Mouse (Mus musculus) hindbrain, embryonic 13.5 days (tissue): ENCODE measurements around the gene Ly6g5c. TPM values are rescaled to one million over a fixed set of nuclear protein-coding genes. Genes with fewer than 3 reads are reported as not detected.
A peak's percentile ranks its signal among the peaks of the same experiment; 100 is the strongest.

Experiments
- ATAC-seq: fragments of 200-750 bp; cut with Nextera tagmentation; 2 replicates; pipeline ENCODE4 v1.8.0; 2017; ENCODE audit warnings: moderate TSS enrichment; ENCODE audit not compliant: low FRiP score
- H3K27ac ChIP-seq: fragments of 300-500 bp; sonication (generic); 2 replicates; pipeline ENCODE4 v1.5.1; 2015; ENCODE audit warnings: inconsistent platforms, mild to moderate bottlenecking, moderate library complexity
- H3K27me3 ChIP-seq: fragments of 300-500 bp; sonication (generic); 2 replicates; pipeline ENCODE4 v1.6.1; 2015; ENCODE audit warnings: mild to moderate bottlenecking, inconsistent platforms
- H3K36me3 ChIP-seq: fragments of 300-500 bp; sonication (generic); 2 replicates; pipeline ENCODE4 v1.6.1; 2015; ENCODE audit warnings: mild to moderate bottlenecking, inconsistent platforms
- H3K4me1 ChIP-seq: fragments of 300-500 bp; sonication (generic); replicated peaks from 2 replicates; pipeline ENCODE4 v1.6.1; 2015; ENCODE audit warnings: inconsistent platforms
- H3K4me2 ChIP-seq: fragments of 300-500 bp; sonication (generic); 2 replicates; pipeline ENCODE4 v1.6.1; 2015; ENCODE audit warnings: inconsistent platforms, mild to moderate bottlenecking, moderate library complexity
- H3K4me3 ChIP-seq: fragments of 300-500 bp; sonication (generic); 2 replicates; pipeline ENCODE4 v1.5.1; 2015; ENCODE audit warnings: mild to moderate bottlenecking, inconsistent platforms
- H3K9ac ChIP-seq: fragments of 300-500 bp; sonication (generic); 2 replicates; pipeline ENCODE4 v1.6.1; 2015; ENCODE audit warnings: mild to moderate bottlenecking, inconsistent platforms
- H3K9me3 ChIP-seq: fragments of 300-500 bp; sonication (generic); 2 replicates; pipeline ENCODE4 v1.6.1; 2016; ENCODE audit warnings: inconsistent platforms
- WGBS: fragments of 180-500 bp; shearing (Covaris S2); methylation state at CpG from one replicate; pipeline ENCODE4 v1.1.7; 2015; 5-methylcytosine and 5-hydroxymethylcytosine counted together
- polyA plus RNA-seq: library from polyadenylated mRNA; unstranded; fragments of >200 nt; fragmentation: Nextera tagmentation; extraction: Ambion mirVana; gene quantifications from 2 replicates; pipeline ENCODE4 v1.2.1, GENCODE M21; 2015

Ly6g5c gene
- polyA plus RNA-seq, 1 experiment from 2014 or later, result 0.36 TPM

DNA sequence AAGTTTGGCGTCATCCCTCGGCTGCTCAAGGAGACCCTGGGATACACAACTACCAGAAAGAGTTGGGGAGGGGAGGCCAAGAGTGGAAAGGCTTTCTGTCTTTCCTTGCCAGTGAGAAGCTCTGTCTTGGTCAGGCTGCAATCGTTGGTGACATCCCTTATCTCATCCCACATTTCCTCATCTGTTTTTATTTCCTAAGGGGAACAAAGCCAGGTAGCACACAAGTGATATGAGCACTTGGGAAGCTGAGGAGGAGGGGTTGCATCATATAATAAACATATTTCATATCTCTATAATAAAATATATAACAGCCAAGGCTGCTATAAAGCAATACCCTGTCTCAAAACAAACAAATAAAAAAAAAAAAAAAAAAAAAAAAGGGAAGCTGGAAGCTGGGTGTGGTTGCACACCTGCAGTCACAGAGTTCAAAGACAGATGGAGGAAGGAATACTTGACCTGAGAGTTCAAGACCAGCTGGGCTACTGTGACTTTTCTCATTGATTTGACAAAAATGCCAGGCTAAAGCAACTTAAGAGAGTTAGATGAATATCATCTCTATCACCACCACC lies 24.1 kb upstream of the Ly6g5c start:
- Histone ChIP-seq H3K4me1 (no peaks in the 10 kb centered on the region), H3K4me2 (no peak overlapping the region), H3K27me3 (no peaks in the 10 kb centered on the region), H3K9me3 (no peaks in the 10 kb centered on the region), H3K36me3 (no peaks in the 10 kb centered on the region), H3K4me3 (no peak overlapping the region), H3K9ac (no peak overlapping the region), H3K27ac (no peak overlapping the region)
- WGBS, result 86% methylated on average over 3 of the region's 3 CpGs
- no peak for ATAC-seq

DNA sequence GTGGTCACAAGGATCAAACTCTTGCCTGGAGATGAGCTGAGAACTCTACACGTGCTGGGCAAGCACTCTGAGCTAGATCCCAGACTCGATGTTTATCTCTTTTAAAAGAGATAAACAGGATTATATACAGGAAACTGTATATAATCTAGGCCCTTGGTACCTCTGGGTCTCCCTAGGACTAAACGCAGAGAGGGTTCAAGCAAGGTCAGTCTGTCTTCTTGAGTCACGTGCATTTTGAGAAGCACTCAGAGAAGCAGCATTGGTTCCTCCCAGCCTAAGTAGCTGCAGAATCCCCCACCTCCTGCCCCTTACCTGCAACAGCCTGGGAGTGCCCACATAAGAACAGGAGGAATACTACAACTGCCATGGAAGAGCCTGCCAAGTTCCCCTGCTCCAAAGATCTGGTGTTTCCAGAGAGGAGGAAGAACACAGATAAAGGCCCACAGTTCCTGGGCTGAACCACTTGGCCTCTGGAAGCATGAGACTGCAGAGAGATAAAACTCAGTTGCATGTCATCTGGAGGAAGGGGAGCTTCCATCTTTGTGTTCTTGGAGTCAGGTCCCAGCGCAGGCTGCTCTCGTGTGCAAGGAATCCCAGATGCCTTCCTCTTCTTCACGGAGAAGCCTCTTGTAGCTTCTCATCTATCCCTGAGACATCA lies 22.7 kb upstream of the Ly6g5c start, which contains the start of gene Ly6g6f:
Ly6g6f (minus strand) TSS at position 403 of the 658 bp plus-strand sequence.
- WGBS, result 84% methylated on average over 7 of the region's 7 CpGs
- no peaks in the 10 kb centered on the region for H3K9me3 ChIP-seq
- H3K9ac ChIP-seq, result no peak within 1 kb of the TSS
- no peaks in the 10 kb centered on the region for H3K36me3 ChIP-seq
- peaks cover 7% of the 10 kb centered on the region for H3K4me1 ChIP-seq
- H3K27me3 ChIP-seq, result no peaks in the 10 kb centered on the region
- no peak within 1 kb of the TSS for H3K27ac ChIP-seq
- no peak for ATAC-seq
- H3K4me2 ChIP-seq, result no peak within 1 kb of the TSS
- no peak within 1 kb of the TSS for H3K4me3 ChIP-seq

DNA sequence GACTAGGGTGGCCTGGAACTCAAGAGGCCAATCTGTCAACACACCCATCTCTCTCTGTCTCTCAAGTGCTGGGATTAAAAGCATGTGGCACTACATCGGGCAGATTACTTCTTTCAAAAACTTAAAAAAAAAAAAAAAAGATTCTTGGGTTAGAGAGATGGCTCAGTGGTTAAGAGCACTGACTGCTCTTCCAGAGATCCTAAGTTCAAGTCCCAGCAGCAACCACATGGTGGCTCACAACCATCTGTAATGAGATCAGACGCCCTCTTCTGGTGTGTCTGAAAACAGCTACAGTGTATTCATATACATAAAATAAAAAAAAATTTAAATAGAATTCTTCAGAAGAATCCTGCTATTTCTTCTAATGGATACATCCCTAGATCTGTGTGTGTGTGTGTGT lies 19.9 kb upstream of the Ly6g5c start:
- Histone ChIP-seq H3K4me2 (no peak overlapping the region), H3K4me1 (peaks cover 15% of the 10 kb centered on the region), H3K9me3 (no peaks in the 10 kb centered on the region), H3K4me3 (no peak overlapping the region), H3K27me3 (no peaks in the 10 kb centered on the region), H3K9ac (no peak overlapping the region), H3K27ac (no peak overlapping the region), H3K36me3 (peaks cover 22% of the 10 kb centered on the region)
- no peak for ATAC-seq
- 64% methylated on average over 2 of the region's 2 CpGs for WGBS

DNA sequence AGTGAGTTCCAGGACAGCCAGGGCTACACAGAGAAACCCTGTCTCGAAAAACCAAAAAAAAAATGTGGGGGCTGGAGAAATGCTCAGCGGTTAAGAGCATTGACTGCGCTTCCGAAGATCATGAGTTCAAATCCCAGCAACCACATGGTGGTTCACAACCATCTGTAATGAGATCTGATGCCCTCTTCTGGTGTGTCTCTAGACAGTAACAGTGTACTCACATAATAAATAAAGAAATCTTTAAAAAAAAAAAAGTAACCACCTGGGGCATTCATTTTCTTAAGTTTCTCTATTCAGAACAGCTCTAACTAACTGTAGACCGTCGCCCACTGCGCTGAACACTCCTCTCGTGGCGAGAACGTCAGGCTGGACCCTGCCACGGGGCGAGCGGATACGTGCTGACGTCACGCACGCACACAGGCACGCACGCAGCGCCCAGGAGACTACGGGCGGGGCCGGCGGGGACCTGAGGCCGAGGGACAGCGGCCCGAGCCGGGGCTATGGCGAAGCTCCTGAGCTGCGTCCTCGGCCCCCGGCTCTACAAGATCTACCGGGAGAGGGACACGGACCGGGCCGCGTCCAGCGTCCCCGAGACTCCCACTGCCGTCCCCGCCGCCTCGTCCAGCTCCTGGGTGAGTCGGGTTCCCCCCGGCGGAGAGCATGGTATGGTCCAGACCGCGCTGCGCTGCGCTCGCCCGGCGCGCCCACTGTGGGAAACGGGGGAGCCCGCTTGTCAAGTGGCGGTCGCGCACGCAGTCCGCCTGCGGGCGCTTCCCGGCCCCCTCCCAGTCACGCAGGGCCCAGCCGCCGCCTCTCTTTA lies 19.0 kb upstream of the Ly6g5c start, which contains the start of gene Abhd16a:
Abhd16a (plus strand) TSS at position 439 of the 820 bp plus-strand sequence.
- H3K27ac ChIP-seq, result peak within 1 kb of the TSS; percentile 98
- H3K4me3 ChIP-seq, result peak within 1 kb of the TSS; percentile 60
- H3K9me3 ChIP-seq, result no peaks in the 10 kb centered on the region
- peak; percentile 98 for ATAC-seq
- H3K4me1 ChIP-seq, result peaks cover 15% of the 10 kb centered on the region
- H3K27me3 ChIP-seq, result no peaks in the 10 kb centered on the region
- 3% methylated on average over 60 of the region's 67 CpGs for WGBS
- peaks cover 30% of the 10 kb centered on the region for H3K36me3 ChIP-seq
- peak within 1 kb of the TSS; percentile 68 for H3K4me2 ChIP-seq
- H3K9ac ChIP-seq, result peak within 1 kb of the TSS; percentile 90

DNA sequence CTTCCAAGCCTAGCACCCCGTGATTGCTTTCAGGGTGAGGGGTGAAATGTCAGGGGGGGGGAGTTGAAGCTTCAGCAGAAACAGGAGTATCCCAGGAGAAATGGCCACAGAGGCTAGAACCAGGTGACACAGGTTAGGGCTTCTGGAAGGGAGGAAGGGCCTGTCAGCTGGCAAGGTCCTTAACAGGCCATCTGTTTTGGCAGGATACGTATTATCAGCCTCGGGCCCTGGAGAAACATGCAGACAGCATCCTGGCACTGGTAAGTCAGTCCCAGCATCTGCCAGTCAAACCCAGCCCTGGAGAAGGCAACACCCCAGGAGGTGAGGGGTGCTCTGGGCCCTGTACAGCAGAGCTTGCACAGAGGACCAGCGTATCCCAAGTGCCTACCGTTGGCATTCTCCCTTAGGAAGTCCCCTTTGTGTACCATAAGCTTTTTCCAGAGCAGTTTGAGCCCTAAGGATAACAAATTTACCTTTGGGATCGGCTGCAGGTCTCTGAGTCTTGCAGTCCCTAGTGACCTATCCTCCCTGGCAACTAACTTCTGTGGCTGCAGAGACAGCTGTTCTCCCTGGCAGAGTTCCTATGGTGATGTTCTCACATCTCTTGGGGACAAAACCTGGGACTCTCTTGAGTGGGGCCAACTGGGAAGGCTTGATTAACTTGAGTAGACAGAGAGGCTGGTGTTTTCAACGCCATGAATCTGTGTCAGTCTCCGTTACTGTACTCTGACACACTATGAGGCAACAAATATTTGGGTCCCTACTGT lies 17.7 kb upstream of the Ly6g5c start:
- Histone ChIP-seq H3K27ac (peak overlapping the region; percentile 98), H3K4me2 (peak overlapping the region; percentile 68), H3K27me3 (no peaks in the 10 kb centered on the region), H3K4me3 (peak overlapping the region; percentile 60), H3K4me1 (peaks cover 15% of the 10 kb centered on the region), H3K9ac (peak overlapping the region; percentile 90), H3K9me3 (no peaks in the 10 kb centered on the region), H3K36me3 (peaks cover 43% of the 10 kb centered on the region)
- WGBS, result 55% methylated on average over 8 of the region's 8 CpGs
- no peak for ATAC-seq

DNA sequence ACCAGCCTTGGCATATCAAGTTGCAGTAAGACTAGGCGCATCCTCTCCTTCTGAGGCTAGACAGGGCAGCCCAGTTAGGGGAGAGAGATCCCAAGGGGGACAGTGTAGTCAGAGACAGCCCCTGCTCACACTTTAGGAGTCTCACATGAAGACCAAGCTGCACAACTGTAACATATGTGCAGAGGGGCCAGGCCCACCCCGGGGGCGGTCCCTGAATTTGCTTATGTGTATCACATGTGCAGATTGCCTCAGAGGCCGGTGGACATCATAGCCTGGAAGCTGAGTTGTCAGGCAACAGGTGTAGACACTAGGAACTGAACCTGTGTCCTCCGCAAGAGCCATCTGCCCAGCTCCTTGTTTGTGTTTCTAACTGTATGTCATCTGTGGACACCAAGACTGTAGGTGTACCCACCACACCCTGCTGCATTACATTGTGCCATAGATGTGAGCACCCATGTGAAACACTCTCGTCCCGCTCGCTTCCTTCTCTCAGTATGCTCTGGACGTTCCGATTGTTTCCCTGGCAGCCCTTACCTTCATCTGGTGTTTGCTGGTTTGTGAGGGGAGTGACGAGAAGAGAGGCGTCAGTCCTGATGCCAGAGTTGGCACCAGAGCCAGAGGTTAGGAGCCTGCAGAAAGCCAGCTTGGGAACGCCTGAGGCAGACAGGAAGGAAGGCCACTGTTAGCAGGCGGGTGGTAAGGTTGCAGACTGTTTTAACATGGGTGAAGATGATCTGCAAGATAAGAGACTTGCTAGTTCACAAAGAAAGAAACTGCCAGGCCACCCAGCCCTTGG lies 15.5 kb upstream of the Ly6g5c start:
- Histone ChIP-seq H3K9me3 (no peaks in the 10 kb centered on the region), H3K4me2 (no peak overlapping the region), H3K4me1 (peaks cover 15% of the 10 kb centered on the region), H3K36me3 (peaks cover 65% of the 10 kb centered on the region), H3K4me3 (no peak overlapping the region), H3K9ac (no peak overlapping the region), H3K27ac (no peak overlapping the region), H3K27me3 (no peaks in the 10 kb centered on the region)
- 92% methylated on average over 14 of the region's 14 CpGs for WGBS
- no peak for ATAC-seq

DNA sequence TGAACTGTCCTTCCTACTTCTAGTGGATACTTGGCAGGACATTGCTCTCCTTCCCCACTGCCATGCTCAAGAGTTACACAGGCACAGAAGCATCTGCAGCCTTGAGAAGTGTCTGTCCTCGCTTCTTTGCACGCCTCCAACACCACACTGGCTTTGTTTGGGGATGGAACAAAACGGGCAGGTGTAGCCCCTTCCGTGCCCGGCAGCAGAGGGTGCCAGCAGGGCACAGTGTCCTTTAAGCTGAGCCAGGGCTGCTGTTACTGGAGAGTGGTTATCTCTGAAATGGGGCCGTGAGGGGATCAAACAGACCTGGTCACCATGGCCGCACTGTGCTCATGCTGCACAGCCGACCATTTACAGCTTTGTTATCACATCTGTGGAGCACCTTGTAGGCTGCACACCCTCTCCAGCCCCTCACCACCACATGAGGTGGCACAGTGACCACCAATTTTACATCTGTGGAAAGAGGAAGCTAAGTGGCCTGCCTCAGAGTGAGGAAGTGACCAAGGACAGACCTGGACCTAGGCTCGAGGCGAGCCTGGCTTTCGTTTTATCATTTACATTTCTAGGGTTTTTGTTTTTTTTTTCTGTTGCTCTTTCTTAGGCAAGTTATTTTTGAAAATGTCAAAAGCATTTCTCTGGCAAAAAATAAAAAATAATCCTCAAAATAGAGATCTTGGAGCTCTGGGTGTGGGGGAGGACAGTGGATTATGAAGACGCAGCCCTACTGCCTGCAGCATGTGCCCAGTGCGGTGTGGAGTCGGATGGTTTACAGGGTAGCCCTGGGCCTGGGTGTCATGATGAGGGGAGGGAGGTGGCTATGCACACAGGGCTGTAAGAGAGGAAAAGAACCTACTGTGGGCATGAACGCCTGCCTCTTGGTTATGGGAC lies 13.4 kb upstream of the Ly6g5c start:
- WGBS, result 92% methylated on average over 15 of the region's 15 CpGs
- no peak overlapping the region for H3K27ac ChIP-seq
- peaks cover 86% of the 10 kb centered on the region for H3K36me3 ChIP-seq
- H3K9ac ChIP-seq, result 0 out of 2 replicates have a peak overlapping the region, but pooled peaks have one; percentile 19
- no peaks in the 10 kb centered on the region for H3K9me3 ChIP-seq
- H3K27me3 ChIP-seq, result no peaks in the 10 kb centered on the region
- ATAC-seq, result no peak
- H3K4me1 ChIP-seq, result peaks cover 14% of the 10 kb centered on the region
- no peak overlapping the region for H3K4me3 ChIP-seq
- H3K4me2 ChIP-seq, result no peak overlapping the region

DNA sequence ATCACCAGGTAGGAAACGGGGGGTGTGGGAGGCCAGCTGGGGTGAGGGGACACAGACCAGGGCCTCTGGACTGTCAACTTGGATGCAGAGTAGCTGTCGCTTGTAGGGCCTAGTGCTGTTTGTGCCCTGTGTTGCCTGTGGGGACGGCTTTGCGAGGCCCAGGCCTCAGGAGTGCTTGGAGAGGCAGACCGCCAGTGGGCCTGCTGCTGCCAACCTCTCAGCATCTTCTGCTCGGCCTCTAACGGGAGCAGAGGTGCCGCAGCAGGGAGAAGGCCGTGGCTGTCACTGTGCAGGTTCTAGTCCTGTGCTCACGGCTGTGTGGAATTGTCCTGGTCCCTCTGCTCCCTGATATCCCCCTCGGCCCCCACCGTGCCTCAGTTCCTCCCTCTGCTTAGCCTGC lies 11.5 kb upstream of the Ly6g5c start:
- 88% methylated on average over 12 of the region's 12 CpGs for WGBS
- no peak overlapping the region for H3K27ac ChIP-seq
- no peak for ATAC-seq
- no peaks in the 10 kb centered on the region for H3K27me3 ChIP-seq
- H3K4me3 ChIP-seq, result no peak overlapping the region
- no peaks in the 10 kb centered on the region for H3K4me1 ChIP-seq
- H3K9me3 ChIP-seq, result no peaks in the 10 kb centered on the region
- H3K36me3 ChIP-seq, result peaks cover 97% of the 10 kb centered on the region
- no peak overlapping the region for H3K4me2 ChIP-seq
- H3K9ac ChIP-seq, result 0 out of 2 replicates have a peak overlapping the region, but pooled peaks have one; percentile 13

DNA sequence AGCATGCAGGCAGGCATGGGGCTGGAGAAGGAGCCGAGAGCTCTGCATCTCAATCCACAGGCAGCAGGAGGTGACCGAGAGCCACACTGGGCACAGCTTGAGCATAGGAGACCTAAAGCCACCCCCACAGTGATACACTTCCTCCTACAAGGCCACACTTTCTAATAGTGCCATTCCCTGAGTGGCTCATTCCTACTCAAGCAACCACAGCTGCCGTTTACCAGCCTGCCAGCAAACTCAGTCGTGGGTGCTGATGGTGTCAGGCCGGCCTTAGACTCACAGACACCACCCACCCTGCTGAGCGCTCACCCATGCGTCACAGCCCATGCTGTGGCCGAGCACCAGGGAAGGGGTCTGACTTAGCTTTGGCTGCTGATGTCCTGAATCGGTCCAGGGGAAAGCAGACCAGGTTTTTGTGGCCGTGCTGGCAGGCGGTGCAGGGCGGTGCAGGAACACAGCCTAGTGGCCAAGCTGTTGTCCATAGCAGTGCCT lies 10.9 kb upstream of the Ly6g5c start:
- H3K27me3 ChIP-seq, result no peaks in the 10 kb centered on the region
- no peaks in the 10 kb centered on the region for H3K4me1 ChIP-seq
- H3K4me3 ChIP-seq, result no peak overlapping the region
- no peak overlapping the region for H3K4me2 ChIP-seq
- no peak overlapping the region for H3K9ac ChIP-seq
- no peak for ATAC-seq
- H3K36me3 ChIP-seq, result peaks cover 98% of the 10 kb centered on the region
- 80% methylated on average over 12 of the region's 12 CpGs for WGBS
- no peaks in the 10 kb centered on the region for H3K9me3 ChIP-seq
- no peak overlapping the region for H3K27ac ChIP-seq

DNA sequence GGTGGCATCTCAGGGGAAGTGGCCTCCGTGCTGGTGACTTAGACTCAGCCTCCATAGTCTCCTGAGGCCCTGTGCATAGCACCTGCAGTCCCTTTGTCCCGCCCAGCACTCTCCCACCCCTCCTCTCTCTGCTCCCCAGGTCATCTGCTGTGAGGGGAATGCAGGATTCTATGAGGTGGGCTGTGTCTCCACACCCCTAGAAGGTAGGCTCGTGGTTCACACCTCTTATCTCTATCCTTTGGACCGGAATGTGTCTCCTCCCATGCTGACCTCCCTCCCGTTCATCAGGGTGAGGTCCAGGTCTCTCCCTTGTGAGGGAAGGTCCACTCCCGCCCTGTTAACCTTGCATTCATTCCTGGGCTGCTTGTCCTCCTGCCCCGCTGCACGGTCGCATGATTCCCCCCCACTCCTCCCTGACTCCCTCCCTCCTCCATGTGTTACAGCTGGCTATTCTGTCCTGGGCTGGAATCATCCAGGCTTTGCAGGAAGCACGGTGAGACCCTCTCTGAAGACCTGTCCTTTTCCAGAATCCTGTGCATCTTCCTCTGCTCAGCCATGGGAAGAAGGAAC lies 7.8 kb upstream of the Ly6g5c start:
- no peaks in the 10 kb centered on the region for H3K27me3 ChIP-seq
- H3K4me2 ChIP-seq, result no peak overlapping the region
- no peak overlapping the region for H3K27ac ChIP-seq
- peaks cover 90% of the 10 kb centered on the region for H3K36me3 ChIP-seq
- ATAC-seq, result no peak
- no peaks in the 10 kb centered on the region for H3K9me3 ChIP-seq
- 80% methylated on average over 10 of the region's 10 CpGs for WGBS
- peak overlapping the region; percentile 19; the same call in 1 of the 2 replicates for H3K9ac ChIP-seq
- H3K4me3 ChIP-seq, result no peak overlapping the region
- no peaks in the 10 kb centered on the region for H3K4me1 ChIP-seq
